Mouse (Mus musculus) ES-Bruce4 (cell line): ENCODE data around the gene Gtf2f2. TPM values are rescaled to one million over a fixed set of nuclear protein-coding genes. Genes with fewer than 3 reads are reported as not detected.

Source experiments
- H3K27ac ChIP-seq: 2 replicates; pipeline ENCODE4 v1.5.1; 2012; ENCODE audit warnings: low read length, inconsistent platforms; ENCODE audit not compliant: insufficient read depth
- H3K27me3 ChIP-seq: 2 replicates; pipeline ENCODE4 v1.6.1; 2012; ENCODE audit warnings: mild to moderate bottlenecking, low read length, inconsistent platforms; ENCODE audit not compliant: control insufficient read depth, poor library complexity, insufficient read depth, severe bottlenecking
- H3K36me3 ChIP-seq: 2 replicates; pipeline ENCODE4 v1.6.1; 2012; ENCODE audit warnings: inconsistent platforms, mild to moderate bottlenecking, low read length, moderate library complexity; ENCODE audit not compliant: control insufficient read depth, poor library complexity, insufficient read depth, severe bottlenecking
- H3K4me1 ChIP-seq: one replicate; pipeline ENCODE4 v1.8.1; 2011; ENCODE audit warnings: low read length; ENCODE audit not compliant: control insufficient read depth, insufficient read depth
- H3K4me3 ChIP-seq: 2 replicates; pipeline ENCODE4 v1.5.1; 2011; ENCODE audit warnings: low read depth, mild to moderate bottlenecking, low read length
- H3K9ac ChIP-seq: 2 replicates; pipeline ENCODE4 v1.6.1; 2012; ENCODE audit warnings: low read depth, mild to moderate bottlenecking, inconsistent platforms; ENCODE audit not compliant: poor library complexity, severe bottlenecking
- H3K9me3 ChIP-seq: replicated peaks from 2 replicates; pipeline ENCODE4 v1.6.1; 2012; ENCODE audit warnings: mild to moderate bottlenecking, low read length, inconsistent platforms; ENCODE audit not compliant: control insufficient read depth, poor library complexity, insufficient read depth, severe bottlenecking
- CTCF ChIP-seq: IDR thresholded peaks from one replicate; pipeline ENCODE4 v1.8.1; 2011; ENCODE audit warnings: low read depth, low read length
- EP300 ChIP-seq: IDR thresholded peaks from 2 replicates; pipeline ENCODE4 v1.6.1; 2011; ENCODE audit warnings: low read depth, low read length; ENCODE audit not compliant: insufficient read depth
- POLR2A ChIP-seq: IDR thresholded peaks from one replicate; pipeline ENCODE4 v1.8.1; 2011; ENCODE audit warnings: low read length; ENCODE audit not compliant: insufficient read depth
- polyA plus RNA-seq: library from polyadenylated mRNA; stranded (reverse); fragments of >200 nt; gene quantifications from 2 replicates; pipeline ENCODE4 v1.2.4, GENCODE M21; 2011; ENCODE audit warnings: low read depth; ENCODE audit not compliant: missing spikeins, insufficient read depth, insufficient read length

Gtf2f2 gene
- polyA plus RNA-seq, 1 experiment, result 53.3 TPM

DNA sequence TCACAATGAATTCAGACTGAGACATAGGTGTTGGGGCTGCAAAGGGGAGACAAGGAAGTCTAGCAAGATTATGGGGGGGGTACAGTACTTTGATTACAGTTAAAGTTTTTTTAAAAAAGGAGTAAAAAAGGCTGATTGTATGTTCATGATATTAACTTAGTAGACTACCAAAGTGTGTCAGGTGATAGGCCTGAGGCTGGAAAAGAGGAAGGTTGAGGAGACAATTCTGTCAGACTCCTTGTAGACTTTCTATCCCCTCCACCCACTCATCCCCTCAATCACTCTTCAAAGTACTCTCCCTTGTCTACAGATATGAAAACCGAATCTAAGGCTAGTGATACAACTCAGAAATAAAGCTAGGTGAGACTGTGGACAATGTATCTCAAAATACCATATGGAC lies 2.5 kb downstream of the Gtf2f2 start:
- H3K4me3 ChIP-seq, result no peak overlapping the region
- H3K36me3 ChIP-seq, result peaks cover 5% of the 10 kb centered on the region; the same call in 1 of the 2 replicates
- TF ChIP-seq CTCF (no peak), POLR2A (no peak), EP300 (no peak)
- no peak overlapping the region for H3K9ac ChIP-seq
- no peak overlapping the region for H3K27ac ChIP-seq
- no peaks in the 10 kb centered on the region for H3K9me3 ChIP-seq
- H3K27me3 ChIP-seq, result no peaks in the 10 kb centered on the region; the same call in 1 of the 2 replicates
- H3K4me1 ChIP-seq, result no peaks in the 10 kb centered on the region

DNA sequence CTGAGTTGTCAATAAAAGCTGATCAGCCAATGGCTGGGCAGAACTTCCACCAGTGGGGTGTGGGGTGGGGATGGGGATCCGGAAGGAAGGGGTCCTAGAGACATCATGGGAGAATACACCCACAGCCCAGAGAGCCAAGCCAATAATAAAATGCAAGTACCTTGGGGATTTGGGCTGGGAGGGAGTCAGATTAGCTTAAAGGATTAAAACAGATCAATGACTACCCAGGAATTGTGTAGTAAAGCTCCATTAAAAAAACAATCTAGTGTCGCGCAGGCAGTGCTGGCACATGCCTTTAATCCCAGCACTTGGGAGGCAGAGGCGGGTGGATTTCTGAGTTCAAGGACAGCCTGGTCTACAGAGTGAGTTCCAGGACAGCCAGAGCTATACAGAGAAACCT lies 5.7 kb downstream of the Gtf2f2 start:
- H3K4me3 ChIP-seq, result no peak overlapping the region
- no peaks in the 10 kb centered on the region for H3K4me1 ChIP-seq
- H3K36me3 ChIP-seq, result peaks cover 5% of the 10 kb centered on the region; the same call in 1 of the 2 replicates
- H3K9me3 ChIP-seq, result no peaks in the 10 kb centered on the region
- no peak overlapping the region for H3K27ac ChIP-seq
- H3K27me3 ChIP-seq, result no peaks in the 10 kb centered on the region
- H3K9ac ChIP-seq, result no peak overlapping the region
- TF ChIP-seq CTCF (no peak), EP300 (no peak), POLR2A (no peak)

- H3K9ac ChIP-seq, result no peak overlapping the region
- no peak for TF ChIP-seq POLR2A
- no peak overlapping the region for H3K4me3 ChIP-seq
- no peaks in the 10 kb centered on the region for H3K9me3 ChIP-seq
- H3K27ac ChIP-seq, result no peak overlapping the region
- H3K27me3 ChIP-seq, result no peaks in the 10 kb centered on the region
- peaks cover 1% of the 10 kb centered on the region for H3K4me1 ChIP-seq
- peaks cover 1% of the 10 kb centered on the region; the same call in 1 of the 2 replicates for H3K36me3 ChIP-seq
Observed at GRCm38 (mm10) chr14:76001781-76002180, 8.9 kb downstream of the Gtf2f2 start.

DNA sequence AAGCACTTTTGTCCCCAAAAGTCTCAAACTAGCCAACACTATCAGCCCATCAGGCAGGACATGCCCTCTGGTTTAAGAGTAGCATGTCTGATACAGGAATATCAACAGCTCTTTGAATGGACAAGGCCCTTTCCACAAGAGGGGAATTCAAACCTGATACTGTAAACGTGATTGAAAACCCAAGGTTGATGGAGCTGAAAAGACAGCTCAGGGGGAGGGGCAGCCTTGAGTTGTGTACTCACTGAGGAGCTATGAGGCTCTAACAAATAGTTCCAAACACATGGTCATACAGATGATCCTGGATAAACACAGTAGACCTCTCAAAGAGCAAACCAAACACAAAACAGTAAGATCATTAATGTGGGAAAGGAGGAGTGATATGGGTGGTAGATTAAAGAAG lies 12.6 kb downstream of the Gtf2f2 start:
- no peaks in the 10 kb centered on the region for H3K9me3 ChIP-seq
- TF ChIP-seq POLR2A, result no peak
- no peak for TF ChIP-seq CTCF
- TF ChIP-seq EP300, result no peak
- no peak overlapping the region for H3K27ac ChIP-seq

DNA sequence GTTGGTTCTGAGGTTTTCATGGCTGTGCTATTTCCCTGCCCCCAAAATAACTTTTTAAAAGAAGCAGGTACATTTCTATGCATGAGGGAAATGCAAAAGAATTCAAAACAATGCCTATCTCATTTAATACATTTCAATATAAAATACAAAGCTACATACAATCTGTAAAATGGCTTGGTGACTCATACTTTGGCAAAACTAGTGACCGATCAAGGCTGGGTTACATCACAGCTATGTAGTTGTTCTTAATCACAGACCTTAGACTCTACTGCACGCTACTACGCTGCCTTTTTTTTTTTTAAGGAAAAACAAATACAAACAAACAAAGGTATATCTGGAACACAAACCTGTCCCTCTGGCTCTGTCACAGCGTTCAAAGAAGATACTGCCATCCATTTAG lies 18.3 kb downstream of the Gtf2f2 start:
- H3K36me3 ChIP-seq, result peaks cover 4% of the 10 kb centered on the region; the same call in 1 of the 2 replicates
- H3K4me3 ChIP-seq, result no peak overlapping the region
- H3K9ac ChIP-seq, result no peak overlapping the region
- H3K9me3 ChIP-seq, result peaks cover 5% of the 10 kb centered on the region
- H3K27me3 ChIP-seq, result 0 out of 2 replicates have a peak, but pooled peaks cover 1% of the 10 kb centered on the region
- TF ChIP-seq POLR2A (no peak), EP300 (no peak), CTCF (no peak)
- H3K4me1 ChIP-seq, result no peaks in the 10 kb centered on the region
- H3K27ac ChIP-seq, result no peak overlapping the region

More for the DNA sequence above, 12.6 kb downstream of the Gtf2f2 start:
- Histone ChIP-seq H3K36me3 (peaks cover 2% of the 10 kb centered on the region; the same call in 1 of the 2 replicates), H3K9ac (no peak overlapping the region), H3K27me3 (no peaks in the 10 kb centered on the region), H3K4me1 (peaks cover 1% of the 10 kb centered on the region), H3K4me3 (no peak overlapping the region)

- H3K27ac ChIP-seq, result no peak overlapping the region
- H3K27me3 ChIP-seq, result 0 out of 2 replicates have a peak, but pooled peaks cover 1% of the 10 kb centered on the region
- H3K4me3 ChIP-seq, result no peak overlapping the region
- peaks cover 5% of the 10 kb centered on the region for H3K9me3 ChIP-seq
- H3K4me1 ChIP-seq, result no peaks in the 10 kb centered on the region
- no peak for TF ChIP-seq EP300
- TF ChIP-seq CTCF, result no peak
- no peak for TF ChIP-seq POLR2A
- peaks cover 4% of the 10 kb centered on the region; the same call in 1 of the 2 replicates for H3K36me3 ChIP-seq
- no peak overlapping the region for H3K9ac ChIP-seq
Observed at GRCm38 (mm10) chr14:75990936-75991335, 19.7 kb downstream of the Gtf2f2 start.
